Mouse (Mus musculus) liver, postnatal 0 days (tissue): ENCODE measurements around the gene Slc5a2.

Experiments used
- CTCF ChIP-seq: sonication (generic); IDR thresholded peaks from 2 replicates; pipeline ENCODE4 v1.5.1; 2016; ENCODE audit warnings: antibody characterized with exemption, low read depth
- EP300 ChIP-seq: IDR thresholded peaks from 2 replicates; pipeline ENCODE4 v1.6.1; 2016; ENCODE audit warnings: antibody characterized with exemption, low read depth, mild to moderate bottlenecking

DNA sequence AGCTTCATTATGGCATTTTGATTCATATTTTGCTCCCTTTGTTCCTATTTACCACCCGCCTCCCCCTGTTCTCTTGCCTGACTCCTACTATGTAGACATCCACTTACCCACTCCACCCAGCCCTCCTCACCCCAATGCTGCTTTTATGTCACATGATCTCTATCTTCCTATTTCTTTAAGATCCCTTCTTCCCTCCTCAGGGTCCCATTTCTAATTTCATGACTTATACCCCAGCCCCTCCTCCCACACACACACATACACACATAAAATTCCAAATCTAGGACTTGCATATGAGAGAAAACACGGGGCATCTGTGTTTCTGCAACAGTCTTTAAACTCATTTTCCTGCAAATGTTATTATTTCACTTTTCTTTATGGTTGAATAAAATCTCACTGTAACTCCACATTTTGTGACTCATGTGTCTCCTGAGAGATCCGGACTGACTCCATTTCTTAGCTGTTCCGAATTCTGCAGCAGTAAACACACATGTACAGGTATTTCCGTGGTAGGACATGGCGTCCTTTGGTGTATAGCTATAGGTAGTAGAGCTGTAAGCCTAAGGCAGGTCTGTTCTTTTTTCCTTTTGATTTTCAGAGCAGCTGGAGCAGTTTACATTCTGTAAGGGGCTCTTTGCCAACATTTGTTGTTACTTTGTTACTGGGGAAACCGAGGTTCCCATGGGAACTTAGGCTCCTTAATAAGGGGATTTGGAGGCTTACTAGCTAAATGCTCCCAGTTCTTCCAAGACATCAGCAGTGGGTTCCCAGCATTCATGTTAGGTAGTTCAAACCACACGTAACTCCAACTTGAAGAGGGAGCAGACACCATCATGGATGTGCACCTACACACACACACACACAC is 33.3 kb downstream of the Slc5a2 start:
- no peak for TF ChIP-seq CTCF
- no peak for TF ChIP-seq EP300
